Mouse (Mus musculus) cerebellum, adult 8-10 months (tissue): ENCODE measurements around the gene Kcnj12.

Experiments used
- DNase-seq: peaks from one replicate; pipeline ENCODE4 v3.0.0; 2022

Kcnj12 gene

GRCm38 (mm10) chr11:61025594-61025993 lies 3.2 kb downstream of the Kcnj12 start:
- peak; percentile 49 for DNase-seq

- peak; percentile 38 for DNase-seq
These were observed 4.0 kb downstream of the Kcnj12 start for GRCm38 (mm10) chr11:61026381-61026780.

GRCm38 (mm10) chr11:61027160-61027559 lies 4.8 kb downstream of the Kcnj12 start:
- peak; percentile 46 for DNase-seq

- DNase-seq = peak; percentile 57
These were observed 6.0 kb downstream of the Kcnj12 start for GRCm38 (mm10) chr11:61028211-61028950.

- peak; percentile 48 for DNase-seq
These were observed 6.9 kb downstream of the Kcnj12 start for GRCm38 (mm10) chr11:61029116-61029740.

- DNase-seq = peak; percentile 96
These were observed 7.7 kb downstream of the Kcnj12 start for GRCm38 (mm10) chr11:61029864-61030595.

GRCm38 (mm10) chr11:61031137-61031536 lies 8.8 kb downstream of the Kcnj12 start:
- DNase-seq = peak; percentile 46

- DNase-seq = peak; percentile 39
These were observed 9.5 kb downstream of the Kcnj12 start for GRCm38 (mm10) chr11:61031658-61032445.

GRCm38 (mm10) chr11:61032481-61032880 lies 10.1 kb downstream of the Kcnj12 start:
- DNase-seq = no peak

- DNase-seq = no peak
These were observed 10.8 kb downstream of the Kcnj12 start for GRCm38 (mm10) chr11:61033160-61033559.

- no peak for DNase-seq
These were observed 14.3 kb downstream of the Kcnj12 start for GRCm38 (mm10) chr11:61036639-61037038.

GRCm38 (mm10) chr11:61038277-61038782 lies 16.0 kb downstream of the Kcnj12 start:
- DNase-seq = peak; percentile 68

GRCm38 (mm10) chr11:61040856-61041652 lies 18.7 kb downstream of the Kcnj12 start:
- peak; percentile 54 for DNase-seq

- DNase-seq = no peak
These were observed 20.2 kb downstream of the Kcnj12 start for GRCm38 (mm10) chr11:61042593-61042992.

- DNase-seq = no peak
These were observed 21.0 kb downstream of the Kcnj12 start for GRCm38 (mm10) chr11:61043055-61043992.

GRCm38 (mm10) chr11:61044741-61045140 lies 22.4 kb downstream of the Kcnj12 start:
- DNase-seq = peak; percentile 22

- no peak for DNase-seq
These were observed 25.1 kb downstream of the Kcnj12 start for GRCm38 (mm10) chr11:61047441-61047840.

GRCm38 (mm10) chr11:61051151-61051550 lies 28.8 kb downstream of the Kcnj12 start:
- DNase-seq = no peak

- no peak for DNase-seq
These were observed 34.5 kb downstream of the Kcnj12 start for GRCm38 (mm10) chr11:61056871-61057270.

GRCm38 (mm10) chr11:61059691-61060457 lies 37.5 kb downstream of the Kcnj12 start:
- no peak for DNase-seq
